Mouse (Mus musculus) urinary bladder, postnatal 4 days (tissue): ENCODE data around the gene Nr4a2.

Experiments
- DNase-seq, 2 experiments: peaks; one replicate each; pipeline ENCODE4 v3.0.0; 2021 to 2022; ENCODE audit warnings: low spot score in 2 of 2

Nr4a2 gene

GRCm38 (mm10) chr2:57123991-57124840 is at the start of gene Nr4a2:
Gene Nr4a2, minus strand, starts transcription at chr2:57124003.
- peak; percentile 85 for DNase-seq

GRCm38 (mm10) chr2:57165416-57165815 is 41.6 kb upstream of the Nr4a2 start:
- no peak for DNase-seq

GRCm38 (mm10) chr2:57156814-57157213 is 33.0 kb upstream of the Nr4a2 start:
- no peak for DNase-seq

- DNase-seq = no peak
These were observed 26.0 kb upstream of the Nr4a2 start for GRCm38 (mm10) chr2:57149796-57150195.

- DNase-seq = no peak
These were observed 24.4 kb upstream of the Nr4a2 start for GRCm38 (mm10) chr2:57148231-57148630.

GRCm38 (mm10) chr2:57145646-57146421 is 22.0 kb upstream of the Nr4a2 start:
- DNase-seq = no peak

GRCm38 (mm10) chr2:57138594-57138993 is 14.8 kb upstream of the Nr4a2 start:
- DNase-seq = no peak

- no peak for DNase-seq
These were observed 3.7 kb upstream of the Nr4a2 start for GRCm38 (mm10) chr2:57127461-57127860.

- DNase-seq = no peak
These were observed 2.1 kb upstream of the Nr4a2 start for GRCm38 (mm10) chr2:57125891-57126290.

GRCm38 (mm10) chr2:57122986-57123980 is 520 bp downstream of the Nr4a2 start:
- DNase-seq = peak in 1 of 2 experiments; percentile 47

- DNase-seq = no peak
These were observed 2.7 kb downstream of the Nr4a2 start for GRCm38 (mm10) chr2:57121110-57121509.

GRCm38 (mm10) chr2:57117201-57117951 is 6.4 kb downstream of the Nr4a2 start:
- peak in 1 of 2 experiments; percentile 41 for DNase-seq

GRCm38 (mm10) chr2:57116366-57117200 is 7.2 kb downstream of the Nr4a2 start:
- peak; percentile 64 to 76 for DNase-seq

- no peak for DNase-seq
These were observed 7.9 kb downstream of the Nr4a2 start for GRCm38 (mm10) chr2:57115864-57116365.

- no peak for DNase-seq
These were observed 8.5 kb downstream of the Nr4a2 start for GRCm38 (mm10) chr2:57115181-57115863.

GRCm38 (mm10) chr2:57114211-57115151 is 9.3 kb downstream of the Nr4a2 start:
- peak; percentile 54 to 72 for DNase-seq

- no peak for DNase-seq
These were observed 10.4 kb downstream of the Nr4a2 start for GRCm38 (mm10) chr2:57113431-57113830.

GRCm38 (mm10) chr2:57112949-57113348 is 10.9 kb downstream of the Nr4a2 start:
- no peak for DNase-seq
